Mouse (Mus musculus) adrenal gland, adult 18-20 months (tissue): Measurements from ENCODE around the gene Ip6k2. TPM values are rescaled to one million over a fixed set of nuclear protein-coding genes. Genes with fewer than 3 reads are reported as not detected.

Experiments
- microRNA-seq, 2 experiments: library from miRNA; unstranded; fragments of <30 nt; microRNA quantifications; one replicate each; pipeline ENCODE4 v1.2.0; 2021; ENCODE audit warnings: borderline number of aligned reads in 2 of 2
- total RNA-seq, 2 experiments: library from RNA; stranded (reverse); gene quantifications; 1 replicate in 1 of 2; 2 replicates in 1 of 2; pipeline ENCODE4 v1.2.3; 2021

Ip6k2 gene
- total RNA-seq, 2 experiments from 2014 or later: 76.8 to 101 TPM

Small RNA genes within 50 kb of the gene (microRNA-seq; reads per million reads assigned to microRNA genes)
- 0 reads per million in 2 experiments for gene Gm23156

Other genes starting within 250 kb of the Ip6k2 start
- 100 to 1,000 TPM in 1 of 2 experiments, 10 to 100 TPM in 1; 99.7 to 135 TPM for gene Impdh2, start 223.5 kb upstream of the Ip6k2 start, total RNA-seq
- 10 to 100 TPM; 50.8 to 51.0 TPM for gene Ndufaf3, start 216.4 kb upstream of the Ip6k2 start, total RNA-seq
- gene Dalrd3, start 213.9 kb upstream of the Ip6k2 start, total RNA-seq: 10 to 100 TPM; 64.6 to 81.8 TPM
- gene Wdr6, start 205.1 kb upstream of the Ip6k2 start, total RNA-seq: 10 to 100 TPM; 93.9 to 96.2 TPM
- gene P4htm, start 186.1 kb upstream of the Ip6k2 start, total RNA-seq: 1 to 10 TPM; 6.2 to 7.9 TPM
- 10 to 100 TPM; 61.2 to 63.0 TPM for gene Arih2, start 134.4 kb upstream of the Ip6k2 start, total RNA-seq
- gene Slc25a20, start 121.7 kb upstream of the Ip6k2 start, total RNA-seq: 100 to 1,000 TPM; 125 to 212 TPM
- 10 to 100 TPM; 33.1 to 43.5 TPM for gene Prkar2a, start 94.5 kb upstream of the Ip6k2 start, total RNA-seq
- 10 to 100 TPM; 10.8 to 11.3 TPM for gene Nckipsd, start 24.6 kb downstream of the Ip6k2 start, total RNA-seq
- gene Celsr3, start 42.5 kb downstream of the Ip6k2 start, total RNA-seq: 1 to 10 TPM; 3.6 to 4.1 TPM
- 10 to 100 TPM in 1 of 2 experiments, 1 to 10 TPM in 1; 9.6 to 13.8 TPM for gene Slc26a6, start 69.5 kb downstream of the Ip6k2 start, total RNA-seq
- under 1 TPM in 1 of 2 experiments, not detected in 1; 0.32 TPM for gene Tmem89, start 130.8 kb downstream of the Ip6k2 start, total RNA-seq
- gene Uqcrc1, start 152.8 kb downstream of the Ip6k2 start, total RNA-seq: 1,000 to 10,000 TPM in 1 of 2 experiments, 100 to 1,000 TPM in 1; 638 to 1,072 TPM
- 1 to 10 TPM; 6.4 to 7.5 TPM for gene Col7a1, start 169.8 kb downstream of the Ip6k2 start, total RNA-seq
- gene Ucn2, start 202.2 kb downstream of the Ip6k2 start, total RNA-seq: under 1 TPM; 0.26 to 0.53 TPM
- 10 to 100 TPM in 1 of 2 experiments, 1 to 10 TPM in 1; 7.6 to 13.7 TPM for gene Pfkfb4, start 208.0 kb downstream of the Ip6k2 start, total RNA-seq